Mouse (Mus musculus) telencephalon, adult 2 months (tissue): ENCODE results near the gene Rock2.
A peak's percentile ranks its signal among the peaks of the same experiment; 100 is the strongest.
"Not testable (repeated sequence)": the region's sequence is repeated elsewhere in the genome, so short reads cannot be mapped to it uniquely, and the experiment has no call there.

Experiments
- DNase-seq: peaks from one replicate; pipeline ENCODE4 v3.0.0-alpha.2; 2011; ENCODE audit warnings: low read depth, low spot score

The Rock2 gene

DNA sequence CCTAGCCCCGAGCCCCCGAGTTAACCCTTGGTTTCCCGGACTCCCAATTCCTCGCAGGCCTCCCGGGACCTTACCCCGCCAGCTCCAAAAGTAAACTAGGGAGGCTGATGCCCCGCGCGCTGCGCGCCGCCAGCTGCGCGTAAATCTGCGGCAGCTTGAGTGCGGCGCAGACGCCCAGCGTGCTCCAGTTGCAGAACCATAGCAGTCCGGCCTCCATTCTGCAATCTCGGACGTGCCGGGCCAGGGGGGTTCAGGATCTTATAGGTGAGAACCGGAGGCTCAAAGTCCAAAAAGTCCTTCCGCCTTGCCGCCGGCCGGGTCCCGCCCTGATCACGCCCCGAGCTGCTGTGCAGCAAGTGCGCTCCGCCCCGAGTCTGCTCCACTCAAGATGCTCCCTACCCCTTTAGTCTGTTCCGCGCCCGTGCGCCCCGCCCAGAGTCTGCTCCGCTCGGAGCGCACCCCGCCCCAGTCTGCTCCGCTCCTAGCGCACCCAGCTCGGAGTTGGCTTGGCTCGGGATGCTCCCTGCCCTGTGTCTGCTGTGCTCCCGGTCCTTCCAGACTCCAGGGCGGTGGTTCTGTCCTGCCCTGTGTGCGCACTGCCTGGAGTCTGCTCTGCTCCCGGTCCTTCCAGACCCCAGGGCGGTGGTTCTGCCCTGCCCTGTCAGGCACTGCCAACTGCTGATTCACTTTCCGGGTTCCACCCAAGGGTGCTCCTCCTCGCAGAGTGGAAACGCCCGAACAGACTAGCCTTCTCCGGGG lies 105.2 kb downstream of the Rock2 start, which contains the start of gene Pqlc3:
Gene Pqlc3 (minus strand): TSS at position 670 of the 759 bp plus-strand sequence.
- peak; percentile 31 for DNase-seq

DNA sequence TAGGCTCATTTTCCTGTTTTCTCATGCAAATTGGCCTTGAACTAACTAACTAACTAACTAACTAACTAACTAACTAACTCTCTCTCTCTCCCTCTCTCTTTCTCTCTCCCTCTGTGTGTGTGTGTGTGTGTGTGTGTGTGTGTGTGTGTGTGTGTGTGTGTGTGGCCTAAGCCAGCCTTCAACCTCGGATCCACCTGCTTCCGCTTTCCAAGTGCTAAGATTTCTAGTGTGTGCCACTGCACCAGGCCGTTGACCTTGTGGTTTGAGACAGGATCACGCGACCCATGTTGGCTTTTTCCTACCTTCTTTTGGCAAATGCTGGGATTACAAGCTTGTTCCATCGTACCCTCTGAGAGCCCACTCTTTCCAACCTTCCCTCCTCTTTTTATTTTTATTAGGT lies 105.9 kb downstream of the Rock2 start:
- no peak for DNase-seq

DNA sequence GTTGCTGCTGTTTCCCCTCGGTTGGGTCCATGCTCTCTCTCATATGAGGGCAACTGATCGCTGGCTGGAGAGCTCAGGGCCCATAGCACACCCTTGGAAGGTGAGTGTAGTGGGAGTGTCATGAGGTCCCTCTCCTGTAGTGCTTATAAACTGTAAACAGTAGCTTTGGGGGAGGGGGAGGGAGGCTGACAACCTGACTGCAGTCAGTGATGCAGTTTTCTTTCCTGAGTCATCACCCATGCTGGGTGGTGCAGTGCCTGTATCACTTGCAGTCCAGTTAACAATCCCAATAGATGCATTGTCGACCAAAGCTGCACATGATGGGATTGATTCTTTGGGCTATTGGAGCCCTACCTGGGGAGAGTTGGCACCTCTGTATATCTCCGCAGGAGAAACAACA lies 106.5 kb downstream of the Rock2 start:
- DNase-seq, result no peak

DNA sequence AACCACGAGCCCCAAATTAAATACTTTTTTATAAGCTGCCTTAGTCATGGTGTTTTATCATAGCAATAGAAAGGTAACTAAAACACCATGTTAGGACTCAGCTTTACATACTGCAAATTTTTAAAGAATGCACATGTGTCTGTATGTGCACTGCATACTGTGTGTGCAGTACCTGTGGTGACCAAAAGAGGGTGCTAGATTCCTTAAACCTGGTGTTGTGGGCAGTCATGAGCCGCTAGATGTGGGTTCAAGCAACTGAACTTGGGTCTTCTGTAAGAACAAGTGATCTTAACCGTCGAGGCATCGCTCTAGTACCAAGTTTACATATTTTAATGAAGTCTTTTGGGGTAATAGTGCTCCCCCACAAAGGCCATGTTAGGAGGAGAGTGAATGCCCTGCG lies 114.8 kb downstream of the Rock2 start:
- no peak for DNase-seq

DNA sequence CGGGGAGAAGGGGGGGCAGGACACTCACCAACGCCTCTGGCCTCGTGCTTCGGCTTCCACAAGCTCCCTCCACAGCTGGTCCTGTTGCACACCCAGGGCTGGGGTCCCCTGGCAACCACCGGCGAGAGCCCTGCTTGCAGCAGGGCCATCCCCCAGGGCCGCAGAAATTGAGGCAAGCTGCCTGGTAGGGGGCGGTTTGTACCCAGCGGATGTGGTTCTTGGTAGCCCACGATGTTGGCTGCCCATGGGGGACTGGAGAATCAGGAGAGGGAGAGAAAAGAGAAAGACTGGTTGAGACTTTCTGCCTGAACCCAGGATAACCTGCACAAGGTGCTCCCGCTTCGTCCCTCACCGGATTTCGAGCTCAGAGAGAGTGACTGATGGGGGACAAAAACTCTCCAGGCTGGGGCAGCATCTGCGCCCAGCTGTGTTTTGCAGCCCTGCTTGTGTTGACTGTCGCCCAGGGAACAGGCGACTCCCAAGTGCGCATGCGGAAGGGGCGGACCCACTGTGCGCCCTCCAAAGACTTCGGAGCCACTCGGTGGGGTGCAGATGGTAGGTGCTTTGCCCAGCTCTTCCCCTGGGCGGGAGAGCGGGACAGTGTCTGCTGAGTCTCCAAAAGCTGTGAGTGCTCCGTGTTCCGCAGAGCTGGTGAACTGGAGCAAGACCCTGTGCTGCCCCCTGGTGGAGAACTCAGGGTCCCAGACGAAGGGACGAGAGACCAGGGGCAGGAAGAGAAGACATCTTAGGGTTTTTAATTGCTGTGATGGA lies 116.6 kb downstream of the Rock2 start, which contains the start of gene 2410004P03Rik:
Gene 2410004P03Rik (minus strand): TSS at position 628 of the 771 bp plus-strand sequence.
- no peak for DNase-seq

DNA sequence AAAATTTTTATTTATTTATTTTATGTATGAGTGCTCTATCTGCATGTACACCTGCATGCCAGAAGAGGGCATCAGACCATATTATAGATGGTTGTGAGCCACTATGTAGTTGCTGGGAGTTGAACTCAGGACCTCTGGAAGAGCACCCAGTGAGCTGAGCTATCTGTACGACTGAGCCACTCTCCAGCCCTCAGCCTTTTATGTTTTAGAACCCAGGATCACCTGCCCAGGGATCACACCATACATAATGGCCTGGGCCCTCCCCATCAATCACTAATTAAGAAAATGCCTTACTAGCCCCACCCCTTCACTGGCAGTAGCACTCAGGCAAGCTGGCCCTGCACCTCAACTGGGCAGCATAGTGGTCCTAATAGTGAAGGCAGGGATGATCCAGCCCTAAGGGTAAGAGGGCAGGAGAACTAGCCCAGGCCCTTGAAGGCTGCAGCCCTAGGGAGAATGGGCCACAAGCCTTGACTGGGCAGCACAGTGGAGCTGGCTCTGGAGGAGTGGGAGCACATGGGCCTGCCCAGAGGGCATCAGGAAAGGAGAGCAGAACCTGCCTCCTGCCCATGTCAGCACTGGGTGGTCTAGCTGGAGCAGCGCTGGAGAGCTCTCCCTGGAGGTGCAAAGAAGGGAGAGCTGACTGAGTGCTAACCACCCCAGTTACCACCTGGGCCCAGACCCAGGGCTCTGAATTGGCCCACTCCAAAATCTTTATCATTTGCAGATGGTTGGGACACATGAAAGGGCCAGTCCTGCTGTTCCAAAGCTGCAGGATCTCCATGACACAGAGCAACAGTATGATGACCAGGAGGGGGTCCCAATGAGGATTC lies 117.6 kb downstream of the Rock2 start:
- no peak for DNase-seq

- DNase-seq, result no peak
Observed at GRCm38 (mm10) chr12:17015711-17016110, 121.0 kb downstream of the Rock2 start.

- no peak for DNase-seq
Observed at GRCm38 (mm10) chr12:17018468-17018867, 123.8 kb downstream of the Rock2 start.

DNA sequence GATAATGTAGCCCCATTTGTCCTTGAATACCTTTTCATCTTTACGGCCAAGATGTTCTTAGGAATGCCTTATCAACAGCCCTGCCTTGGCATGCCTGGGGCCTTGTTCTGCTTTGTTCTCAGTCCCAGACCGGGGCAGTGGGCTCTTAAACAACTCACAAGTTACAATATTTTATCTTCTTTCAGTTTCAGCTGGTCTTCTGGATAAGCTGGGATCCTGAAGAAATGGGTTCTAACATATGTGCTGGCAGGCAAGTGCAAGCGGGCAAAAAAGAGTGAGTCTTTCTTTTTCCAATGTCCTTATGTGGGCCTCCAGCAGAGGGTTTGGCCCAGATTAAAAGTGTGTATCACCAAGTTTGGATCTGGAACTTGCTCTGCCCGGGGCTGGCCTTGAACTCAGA lies 126.4 kb downstream of the Rock2 start:
- not testable (repeated sequence) for DNase-seq

DNA sequence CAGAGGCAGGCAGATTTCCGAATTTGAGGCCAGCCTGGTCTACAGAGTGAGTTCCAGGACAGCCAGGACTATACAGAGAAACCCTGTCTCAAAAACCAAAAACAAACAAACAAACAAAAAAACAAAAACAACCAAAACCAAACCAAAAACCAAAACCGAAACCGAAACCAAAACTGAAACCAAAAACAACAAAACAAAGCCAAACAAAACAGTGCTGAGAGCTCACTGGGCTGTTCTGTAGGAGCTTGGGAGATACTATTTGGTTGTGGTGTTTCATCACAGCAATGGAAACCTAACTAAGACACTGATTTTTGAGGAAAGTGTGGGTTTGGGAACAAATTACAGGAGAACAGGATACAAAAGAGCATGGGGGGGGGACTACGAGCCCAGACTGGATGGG lies 127.5 kb downstream of the Rock2 start:
- DNase-seq, result no peak

DNA sequence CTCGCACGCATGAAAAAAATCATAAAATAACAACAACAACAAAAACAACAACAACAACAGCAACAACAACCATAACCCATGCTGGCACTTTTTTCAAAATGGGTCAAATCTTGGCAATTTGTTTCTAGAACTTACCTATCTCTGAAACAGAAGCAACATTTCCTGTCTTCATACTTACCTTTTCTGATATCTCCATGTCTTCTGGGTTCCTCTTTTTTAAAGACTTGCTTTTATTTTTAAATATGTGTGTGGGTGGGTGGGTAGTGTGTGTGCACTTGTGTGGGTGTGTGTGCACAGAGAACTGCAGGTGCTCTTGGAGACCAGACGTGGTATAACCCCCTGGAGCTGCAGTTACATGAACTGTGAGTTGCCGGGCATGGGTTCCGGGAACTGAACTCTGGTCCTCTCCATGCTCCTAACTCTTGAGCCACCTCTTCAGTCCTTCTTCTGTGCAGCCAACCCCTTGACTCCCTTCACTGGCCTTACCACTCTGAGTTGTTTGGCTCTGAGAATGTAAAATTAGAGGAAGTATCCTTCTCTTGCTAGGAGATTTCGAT lies 129.9 kb downstream of the Rock2 start:
- DNase-seq, result no peak

DNA sequence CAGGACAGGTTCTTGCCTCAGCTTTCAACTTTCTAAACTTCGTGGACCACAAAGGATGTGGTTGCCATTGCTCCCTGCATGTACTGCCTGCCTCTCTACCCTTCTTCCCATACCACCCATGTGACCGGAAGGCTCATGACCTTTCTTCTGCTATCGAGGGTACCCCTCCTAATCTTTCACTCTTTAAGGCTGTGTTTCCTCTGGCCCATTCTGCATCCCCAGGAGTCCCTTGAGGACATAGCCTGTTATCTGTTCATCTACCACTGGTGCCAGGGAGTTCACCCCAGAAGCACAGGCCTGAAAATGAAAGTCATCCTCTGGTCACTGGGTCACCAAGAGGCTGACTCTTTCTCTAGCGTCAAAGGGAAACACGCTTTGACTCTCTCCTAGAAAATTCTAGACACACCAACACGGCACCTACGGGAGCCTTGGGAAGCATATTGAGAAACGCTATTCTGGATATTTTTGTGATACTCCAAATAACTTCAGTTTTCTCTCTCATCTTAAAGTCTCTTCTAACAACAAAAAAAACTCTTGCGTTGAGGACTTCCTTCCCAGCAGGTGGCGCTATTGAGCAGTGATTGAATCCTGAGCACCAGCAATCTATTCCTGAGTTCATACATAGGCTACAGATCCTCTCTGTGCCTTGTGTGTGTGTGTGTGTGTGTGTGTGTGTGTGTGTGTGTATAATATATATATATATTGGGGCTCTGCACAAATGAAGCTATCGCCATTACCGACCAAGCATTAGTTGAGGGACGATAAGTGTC lies 138.2 kb downstream of the Rock2 start:
- DNase-seq, result peak; percentile 74

GRCm38 (mm10) chr12:17033464-17033841 lies 138.8 kb downstream of the Rock2 start:
- no peak for DNase-seq

- DNase-seq, result no peak
Observed at GRCm38 (mm10) chr12:17034671-17035070, 140.0 kb downstream of the Rock2 start.

DNA sequence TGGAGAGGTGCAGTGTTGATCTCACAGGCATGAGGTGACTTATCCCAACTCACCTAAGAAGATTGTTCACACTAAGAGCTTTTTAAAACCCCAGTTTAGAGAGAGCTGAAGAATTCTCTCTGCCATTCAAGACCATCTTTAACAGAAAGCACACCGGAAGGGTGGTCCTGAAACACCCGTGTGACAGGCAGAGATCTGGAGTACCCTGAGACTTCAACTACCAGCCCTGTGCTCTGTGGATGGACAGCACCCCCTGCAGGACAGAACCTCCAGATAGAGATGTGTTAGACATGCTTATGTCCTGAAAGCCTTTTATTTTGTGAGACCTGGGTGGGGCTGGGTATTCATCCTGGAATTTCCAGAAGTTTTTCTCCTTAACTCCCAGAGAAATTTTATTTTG lies 140.4 kb downstream of the Rock2 start:
- no peak for DNase-seq

DNA sequence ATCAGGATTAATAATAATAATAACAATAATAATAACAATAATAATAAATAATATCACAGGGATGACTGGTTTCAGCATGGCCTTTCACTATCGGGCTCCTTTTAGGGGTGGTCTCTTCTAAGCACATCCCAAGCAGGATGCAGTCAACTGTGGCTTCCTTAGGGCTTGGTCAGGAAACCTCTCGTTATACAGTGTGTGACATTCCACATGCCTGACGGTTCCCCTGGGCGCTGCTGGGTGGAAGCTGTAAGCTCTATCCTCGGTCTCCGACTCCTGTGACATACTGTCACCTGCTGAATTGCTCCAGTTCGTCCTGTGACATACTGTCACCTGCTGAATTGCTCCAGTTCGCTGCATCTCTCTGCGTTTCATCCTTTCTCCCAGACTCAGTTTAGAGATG lies 141.8 kb downstream of the Rock2 start:
- no peak for DNase-seq

- peak; percentile 58 for DNase-seq
Observed at GRCm38 (mm10) chr12:17037053-17037610, 142.4 kb downstream of the Rock2 start.
